Mouse (Mus musculus) heart, adult 11 months (tissue): ENCODE measurements around the gene Arhgef26.

Experiments used
- DNase-seq: peaks from one replicate; pipeline ENCODE4 v3.0.0; 2022

Gene Arhgef26

DNA sequence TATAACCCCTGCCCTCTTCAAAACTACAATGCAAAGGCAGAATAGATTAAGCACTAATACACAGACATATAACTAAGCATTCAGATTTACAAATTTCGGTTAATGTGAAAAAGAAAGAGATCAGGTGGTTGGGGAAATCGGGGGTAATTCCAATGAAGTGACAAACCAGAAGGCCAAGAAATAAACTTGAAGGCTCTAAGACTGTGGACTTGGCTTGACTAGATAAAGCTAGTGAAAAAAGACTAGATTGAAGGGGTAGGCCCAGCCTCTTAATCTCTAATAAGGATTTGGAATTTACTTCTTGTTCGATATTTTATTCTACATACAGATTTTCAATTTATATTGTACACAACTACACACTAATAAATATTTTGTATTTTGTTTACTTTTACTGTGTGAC lies at the start of gene Arhgef26:
Gene Arhgef26, plus strand, starts transcription at position 301 of the 400 bp plus-strand sequence.
- no peak for DNase-seq

DNA sequence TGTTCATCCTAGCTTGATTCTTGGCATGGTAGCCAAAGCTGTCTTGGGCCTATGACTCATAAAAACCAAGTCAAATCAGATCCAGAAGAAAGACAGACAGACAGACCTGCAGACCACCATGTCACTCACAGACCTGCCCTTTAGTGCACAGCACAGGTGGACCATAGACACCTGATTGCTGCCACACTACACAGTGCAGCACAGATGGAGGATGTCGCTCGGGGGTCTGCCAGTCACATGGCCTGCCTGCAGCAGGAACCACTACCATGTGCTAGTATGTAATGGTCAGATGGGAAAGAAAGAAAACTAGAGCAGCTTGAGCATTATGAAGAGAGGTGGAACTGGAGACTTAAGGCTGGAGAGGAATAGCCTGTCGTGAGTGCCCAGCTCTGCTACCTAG lies 27.7 kb upstream of the Arhgef26 start:
- DNase-seq: no peak

DNA sequence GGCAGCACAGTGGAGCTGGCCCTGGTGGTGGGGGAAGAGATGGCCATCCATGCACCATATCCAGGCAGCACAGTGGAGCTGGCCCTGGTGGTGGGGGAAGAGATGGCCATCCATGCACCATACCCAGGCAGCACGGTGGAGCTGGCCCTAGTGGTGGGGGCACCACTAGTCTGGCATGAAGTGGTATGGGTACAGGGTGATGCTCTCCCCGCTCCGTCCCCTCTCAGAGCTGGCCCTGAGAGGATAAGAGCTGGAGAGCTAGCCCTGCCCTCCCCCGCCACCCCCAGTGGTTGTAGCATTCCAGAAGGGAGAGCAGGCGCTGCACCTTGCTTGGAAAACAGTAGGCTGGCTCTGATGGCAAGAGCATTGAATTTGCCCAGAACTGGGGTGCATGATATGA lies 26.9 kb upstream of the Arhgef26 start:
- peak; percentile 84 for DNase-seq

DNA sequence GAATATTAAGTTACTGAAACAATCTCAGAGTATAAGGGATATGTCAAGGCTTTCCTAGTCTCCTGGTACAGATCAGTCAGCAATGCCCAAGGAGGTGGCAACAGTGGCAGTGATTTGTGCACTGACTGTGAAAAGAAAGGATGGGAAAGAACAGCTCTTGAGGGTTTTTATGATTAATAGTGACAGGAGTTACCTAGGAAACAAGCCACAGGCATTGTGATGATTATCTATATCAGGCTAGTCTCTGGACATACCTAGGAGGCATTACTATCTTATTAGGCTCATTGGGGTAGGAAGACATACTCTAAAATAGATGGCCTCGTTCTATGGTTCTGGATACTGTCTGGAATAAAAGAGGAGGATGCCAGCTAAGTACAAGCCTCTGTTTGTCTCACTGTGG lies 13.4 kb upstream of the Arhgef26 start:
- DNase-seq: no peak

DNA sequence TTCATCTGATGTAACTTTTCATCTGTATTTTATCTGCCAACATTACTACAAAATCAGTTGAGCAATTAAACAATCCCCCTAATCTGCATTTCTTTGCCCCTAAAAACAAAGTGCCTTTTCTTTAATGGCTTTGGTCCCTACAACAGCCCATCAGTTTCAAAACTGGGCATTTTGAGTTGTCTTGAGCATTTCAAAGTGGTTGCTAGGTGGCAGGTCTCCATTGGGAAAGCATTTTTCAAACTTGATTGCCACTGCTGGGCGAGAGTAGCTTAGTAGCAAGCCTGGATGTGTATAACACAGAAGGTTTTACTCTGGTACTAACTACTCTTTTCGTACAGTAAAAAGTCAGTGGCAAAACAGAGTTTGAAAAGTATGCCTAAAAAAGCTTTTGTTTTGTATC lies 10.2 kb upstream of the Arhgef26 start:
- DNase-seq: no peak

DNA sequence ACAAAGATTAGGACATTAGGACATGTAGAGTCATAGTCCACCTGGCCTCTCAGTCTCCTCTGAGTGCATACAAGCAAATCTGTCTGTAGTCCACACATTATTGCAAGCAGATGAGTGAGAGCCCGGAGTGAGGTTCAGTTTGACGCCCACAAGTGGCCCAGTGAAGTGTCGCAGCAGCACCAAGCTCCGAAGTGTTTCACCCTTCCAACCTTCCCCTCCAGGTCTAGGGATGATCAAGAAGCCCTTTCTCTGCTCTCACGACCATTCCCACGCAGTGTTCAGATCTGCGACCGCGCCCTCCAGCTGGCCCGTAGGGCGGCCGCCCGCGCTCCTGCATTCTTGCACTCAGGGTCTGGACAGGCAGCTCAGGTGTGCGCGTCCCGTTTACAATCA lies 313 bp downstream of the Arhgef26 start:
- peak; percentile 78 for DNase-seq

DNA sequence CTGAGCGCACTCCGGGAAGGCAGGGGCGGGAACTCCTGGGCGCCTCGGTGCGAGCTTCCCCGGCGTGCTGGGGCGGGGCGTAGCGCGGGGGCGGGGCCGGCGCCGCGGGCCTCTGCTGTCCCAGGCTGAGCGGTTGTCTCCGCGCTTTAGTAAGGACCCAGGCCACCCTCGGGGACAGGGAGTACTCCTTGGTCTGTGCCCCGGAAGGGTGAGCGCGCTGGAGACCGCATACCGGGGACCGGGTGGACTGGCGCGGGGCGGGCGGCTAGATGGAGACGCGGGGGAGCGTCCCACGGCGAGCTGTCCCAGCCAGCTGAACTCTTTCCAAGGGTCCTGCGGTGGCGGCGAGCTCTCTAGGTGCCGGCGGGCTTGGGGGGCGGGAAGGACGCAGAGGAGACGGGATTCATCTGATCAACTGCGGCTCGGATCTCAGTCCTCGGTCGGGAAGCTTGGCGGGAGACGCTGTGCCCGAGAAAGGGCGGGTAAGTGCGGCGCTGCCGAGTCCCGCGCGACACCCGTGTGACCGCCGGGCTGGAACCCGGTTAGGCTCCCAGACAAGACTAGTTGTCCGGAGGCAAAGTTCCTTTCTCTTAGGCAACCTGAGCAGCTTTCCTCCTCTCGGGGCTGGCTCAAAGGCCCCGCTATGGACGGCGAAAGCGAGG lies 841 bp downstream of the Arhgef26 start:
- peak; percentile 96 for DNase-seq

DNA sequence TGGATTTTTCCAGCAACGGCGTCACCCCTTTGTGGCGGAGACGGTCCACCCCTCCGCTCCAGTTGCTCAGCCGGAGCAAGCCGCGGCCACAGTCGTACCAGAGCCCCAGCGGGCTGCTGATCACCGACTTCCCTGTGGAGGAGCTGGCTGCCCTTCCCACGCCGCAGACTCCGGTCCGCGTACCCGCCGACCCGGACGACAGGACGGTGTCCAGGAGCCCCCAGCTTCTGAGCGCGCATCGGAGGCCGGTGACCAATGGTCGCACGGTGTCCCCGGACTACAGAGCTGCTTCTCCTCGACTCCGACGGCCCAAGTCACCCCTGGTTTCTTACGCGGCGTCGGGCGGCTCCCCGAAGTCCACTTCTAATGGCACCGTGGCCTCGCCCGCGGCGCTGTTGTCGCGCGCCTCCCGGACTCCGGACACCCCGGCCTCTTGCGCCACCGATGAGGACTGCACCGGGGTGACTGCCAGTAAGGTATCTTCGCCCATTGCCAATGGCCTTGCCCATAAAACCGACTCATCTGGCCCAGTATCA lies 1.4 kb downstream of the Arhgef26 start:
- DNase-seq: peak; percentile 94

DNA sequence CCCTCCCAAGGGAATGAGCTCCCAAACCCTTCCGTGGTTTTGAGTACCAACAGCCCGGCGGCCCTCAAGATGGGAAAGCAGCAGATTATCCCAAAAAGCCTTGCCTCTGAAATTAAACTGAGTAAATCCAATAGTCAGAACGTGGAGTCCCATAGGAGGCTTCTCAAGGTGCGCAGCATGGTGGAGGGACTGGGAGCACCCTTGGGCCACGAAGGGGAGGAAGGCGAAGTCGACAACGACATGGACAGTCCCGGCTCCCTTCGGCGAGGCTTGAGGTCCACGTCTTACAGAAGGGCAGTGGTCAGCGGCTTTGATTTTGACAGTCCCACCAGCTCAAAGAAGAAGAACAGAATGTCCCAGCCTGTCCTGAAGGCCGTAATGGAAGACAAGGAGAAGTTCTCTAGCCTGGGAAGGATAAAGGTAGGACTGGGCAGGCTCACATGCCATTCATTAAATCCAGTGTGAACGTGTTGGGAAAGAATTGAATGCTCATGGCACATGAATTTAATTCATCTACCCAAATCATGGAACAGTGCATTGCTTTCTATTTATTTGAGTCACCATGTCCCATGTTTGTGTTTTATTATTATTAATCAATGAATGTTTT lies 2.1 kb downstream of the Arhgef26 start:
- DNase-seq: peak; percentile 88

DNA sequence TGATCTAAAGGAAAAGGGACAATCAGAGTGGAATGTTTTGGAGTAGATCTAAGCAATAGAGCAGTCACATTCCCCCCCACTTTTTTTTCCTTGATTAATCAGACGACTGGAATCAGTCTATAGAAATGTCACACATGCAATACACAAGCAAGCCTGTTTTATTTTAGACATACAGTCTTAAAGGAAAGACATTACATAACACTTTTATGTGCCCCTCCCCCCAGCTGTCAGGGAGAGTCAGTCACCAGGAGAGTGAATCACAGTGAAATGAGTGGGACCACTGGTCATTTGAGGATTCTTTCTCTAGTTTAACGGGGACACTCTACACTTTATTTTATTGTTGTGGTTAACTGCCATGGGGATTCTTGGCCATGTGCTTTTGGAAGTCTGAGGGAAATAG lies 2.7 kb downstream of the Arhgef26 start:
- no peak for DNase-seq

DNA sequence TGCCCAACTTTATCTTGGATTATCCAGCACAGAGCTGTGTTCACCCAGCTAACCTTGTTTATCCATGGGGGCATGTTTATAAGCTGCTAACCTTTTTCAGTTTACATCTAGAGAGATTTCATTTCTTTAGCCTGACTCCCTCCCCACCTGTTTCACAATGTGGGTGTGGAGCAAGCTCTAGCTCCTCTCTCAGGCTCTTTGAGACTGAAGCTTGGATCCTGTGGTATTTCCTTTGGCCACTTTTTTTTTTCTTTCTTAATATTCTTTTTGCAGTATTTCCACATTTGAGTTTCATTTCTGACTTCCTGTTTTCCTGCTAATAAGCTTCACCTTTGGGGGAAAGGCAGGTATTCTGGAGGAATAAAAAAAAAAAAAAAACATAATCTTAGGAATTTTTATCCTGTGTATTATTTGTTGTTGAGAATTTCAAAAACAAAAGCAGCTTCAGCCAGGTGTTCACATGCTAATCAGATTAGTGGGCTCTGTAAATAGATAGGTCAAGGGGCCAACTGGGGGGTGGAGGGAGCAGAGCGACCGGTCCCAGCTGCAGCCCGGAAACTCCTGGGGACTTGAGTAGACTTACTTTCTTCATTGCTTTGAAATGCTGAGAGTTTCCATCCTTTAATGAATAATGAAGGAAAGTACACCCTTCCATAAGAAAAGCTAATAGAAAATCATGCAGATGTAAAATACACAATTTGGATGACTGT lies 3.5 kb downstream of the Arhgef26 start:
- DNase-seq: no peak

DNA sequence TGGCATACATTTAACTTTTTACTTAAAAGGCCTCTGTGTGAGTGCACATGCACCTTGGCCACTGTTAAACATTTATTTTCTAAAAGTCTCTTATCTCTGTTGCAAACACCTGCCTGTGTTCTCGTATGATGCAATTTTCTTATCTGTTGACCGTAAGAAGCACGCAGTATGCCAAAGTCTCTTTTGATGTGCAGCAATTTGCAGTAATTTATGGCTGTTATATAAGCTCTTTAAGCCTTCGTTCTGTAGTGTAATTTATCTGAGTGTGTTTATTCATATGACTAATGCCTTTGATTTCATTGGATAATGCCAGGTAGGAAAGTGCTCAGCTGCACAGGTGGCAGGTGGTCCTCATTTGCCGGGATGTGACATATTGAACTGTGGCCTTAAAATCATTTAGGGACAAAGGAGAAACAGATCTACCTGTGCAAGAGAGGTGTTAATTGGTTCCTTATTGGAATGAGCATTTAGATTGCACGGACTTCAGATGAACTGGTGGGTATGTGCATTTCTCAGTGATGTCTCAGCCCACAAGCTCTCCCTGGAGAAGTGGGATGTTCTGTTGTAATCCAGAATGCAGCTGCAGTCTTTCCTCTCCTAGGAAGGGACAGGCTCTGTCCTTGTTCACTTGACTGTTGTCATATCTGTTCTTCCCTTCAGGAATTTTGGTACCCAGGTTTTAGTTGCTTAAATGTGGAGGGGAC lies 10.5 kb downstream of the Arhgef26 start:
- peak; percentile 74 for DNase-seq

DNA sequence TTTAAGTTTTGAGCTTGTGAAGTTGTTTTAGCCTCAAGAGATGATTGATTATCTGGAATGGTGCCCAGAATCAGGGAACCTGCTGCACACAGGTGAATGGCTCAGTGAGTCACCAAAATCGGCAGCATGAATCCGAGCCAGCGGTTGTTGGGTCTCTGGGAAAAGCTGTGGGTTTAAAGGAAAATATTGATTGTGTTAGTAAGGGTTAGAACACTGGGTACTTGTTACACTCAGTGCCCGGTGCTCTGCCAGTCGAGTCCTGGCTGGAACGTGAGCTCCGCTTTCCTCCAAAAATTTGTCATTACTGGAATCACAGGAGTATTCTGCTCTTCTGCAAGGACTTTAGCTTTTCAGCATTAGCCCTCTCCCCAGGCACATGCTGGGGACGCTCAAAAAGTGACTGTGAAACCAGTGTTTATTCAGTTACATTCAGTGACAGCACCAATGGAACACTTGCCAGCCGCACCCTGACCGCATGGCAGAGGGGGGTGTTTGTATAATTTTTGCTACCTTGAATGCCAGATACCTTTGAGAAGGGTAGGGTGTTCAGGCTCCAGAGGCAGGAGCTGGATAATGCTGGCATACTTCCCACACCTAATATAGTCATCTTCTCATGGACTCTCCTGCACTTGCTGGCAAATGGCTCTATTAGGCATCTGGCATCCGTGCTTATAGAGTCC lies 11.2 kb downstream of the Arhgef26 start:
- DNase-seq: peak; percentile 74

DNA sequence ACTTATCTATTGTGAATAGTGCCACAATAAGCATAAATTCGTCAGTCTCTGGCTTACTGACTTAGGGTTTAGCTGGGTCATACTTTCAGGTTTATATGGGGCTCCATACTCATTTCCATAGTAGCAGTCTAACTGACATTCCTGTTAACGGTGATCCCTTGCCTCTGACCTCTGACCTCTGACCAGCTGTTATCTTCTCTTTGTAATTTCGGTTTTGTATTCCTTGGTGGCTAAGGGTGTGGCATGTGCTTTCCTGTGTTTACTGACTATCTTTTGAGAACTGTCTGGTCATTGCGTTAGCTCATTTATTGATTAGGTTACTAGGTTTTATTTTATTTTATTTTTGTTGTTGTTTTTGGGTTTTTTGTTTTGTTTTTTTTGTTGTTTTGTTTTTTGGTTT lies 13.9 kb downstream of the Arhgef26 start:
- DNase-seq: no peak

DNA sequence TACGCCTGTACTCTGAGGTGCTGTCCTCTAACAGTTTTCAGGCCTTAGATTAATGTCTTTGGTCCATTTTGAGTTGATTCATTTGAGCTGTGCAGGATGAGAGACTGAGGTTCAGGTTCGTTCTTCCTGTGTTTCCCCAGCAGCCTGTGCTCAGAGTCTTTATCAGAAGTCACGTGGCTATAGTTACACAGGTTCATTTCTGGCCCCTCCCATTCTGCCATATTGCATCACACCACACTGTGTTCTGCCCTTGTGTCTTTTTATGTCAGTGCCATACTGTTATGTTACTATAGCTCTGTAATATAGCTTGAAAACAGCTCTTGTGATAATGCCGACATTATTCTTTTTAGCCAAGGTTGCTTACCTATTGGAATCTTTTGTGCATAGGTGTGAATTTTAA lies 14.7 kb downstream of the Arhgef26 start:
- DNase-seq: no peak

DNA sequence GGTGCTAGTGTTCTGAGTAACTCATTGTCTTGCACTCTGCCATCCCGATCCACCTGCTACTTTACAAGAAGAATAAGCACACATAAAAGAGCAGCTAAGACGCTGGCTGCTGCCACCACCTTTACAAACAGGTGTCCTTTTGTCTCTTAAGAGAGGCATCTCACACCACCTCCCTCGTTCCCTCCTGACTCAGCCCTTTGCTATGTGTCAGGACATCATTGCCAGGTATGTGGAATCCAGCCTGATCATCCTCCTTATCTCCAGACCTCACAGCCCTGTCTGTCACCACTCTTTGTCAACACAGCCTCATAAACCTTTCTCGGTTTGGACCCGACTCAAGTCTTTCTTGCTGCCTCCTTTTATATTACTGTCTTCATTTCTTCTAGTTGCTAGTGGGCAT lies 29.7 kb downstream of the Arhgef26 start:
- DNase-seq: peak; percentile 55

DNA sequence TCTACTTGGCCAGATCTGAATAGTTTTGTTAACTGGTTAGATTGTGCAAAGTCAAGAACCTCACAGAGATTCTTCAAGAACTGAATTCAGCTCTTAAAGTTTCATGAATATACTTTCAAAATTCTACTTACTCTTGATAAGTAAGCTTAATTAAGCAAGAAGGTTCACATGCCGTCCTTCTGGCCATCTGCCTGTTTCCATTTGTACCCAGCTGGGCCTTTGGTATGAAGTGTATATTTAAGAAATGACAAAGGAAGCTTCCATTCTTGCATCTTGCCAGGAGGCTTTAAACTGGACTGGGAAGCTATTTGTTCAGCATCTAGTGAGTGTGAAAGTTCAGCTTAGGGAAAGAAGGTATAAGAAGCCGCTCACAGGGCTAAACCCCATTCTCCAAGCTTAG lies 34.7 kb downstream of the Arhgef26 start:
- DNase-seq: no peak

DNA sequence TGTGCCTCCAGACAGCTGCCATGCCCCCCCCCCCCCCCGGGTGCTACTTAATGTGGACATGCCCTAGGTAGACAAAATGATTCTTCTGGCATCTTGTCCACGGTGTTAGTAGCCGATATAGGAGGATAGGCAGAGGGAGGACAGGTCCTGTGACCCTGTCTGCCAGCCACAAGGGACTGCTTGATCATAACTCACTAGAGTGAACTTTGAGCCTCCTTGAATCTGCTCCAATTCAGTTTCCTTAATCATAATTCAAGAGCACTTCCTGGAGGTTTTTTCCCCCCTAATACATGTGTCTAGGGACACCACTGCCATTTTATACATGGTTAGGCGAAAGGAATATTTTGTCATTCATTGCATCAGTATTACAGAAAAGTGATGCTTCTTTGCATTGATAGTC lies 36.2 kb downstream of the Arhgef26 start:
- DNase-seq: peak; percentile 91

DNA sequence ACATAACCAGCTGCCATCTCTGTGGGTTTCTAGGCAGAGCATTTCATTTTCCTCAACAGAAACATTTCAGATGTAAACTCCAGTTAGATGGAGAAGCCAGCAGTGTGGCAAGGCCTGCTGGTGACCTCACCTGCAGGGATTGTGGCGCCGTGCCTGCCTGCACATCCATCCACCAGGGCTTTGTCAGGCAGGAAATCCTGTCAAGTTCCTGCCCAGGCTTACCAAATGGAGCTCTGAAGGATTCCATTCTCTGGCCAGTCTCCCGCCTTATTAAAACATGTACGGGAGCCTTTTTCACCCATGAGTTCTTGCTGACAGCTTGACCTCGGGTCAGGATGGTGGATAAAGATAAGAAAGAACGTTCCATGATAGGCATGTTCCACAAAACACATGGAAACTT lies 36.7 kb downstream of the Arhgef26 start:
- peak; percentile 96 for DNase-seq

DNA sequence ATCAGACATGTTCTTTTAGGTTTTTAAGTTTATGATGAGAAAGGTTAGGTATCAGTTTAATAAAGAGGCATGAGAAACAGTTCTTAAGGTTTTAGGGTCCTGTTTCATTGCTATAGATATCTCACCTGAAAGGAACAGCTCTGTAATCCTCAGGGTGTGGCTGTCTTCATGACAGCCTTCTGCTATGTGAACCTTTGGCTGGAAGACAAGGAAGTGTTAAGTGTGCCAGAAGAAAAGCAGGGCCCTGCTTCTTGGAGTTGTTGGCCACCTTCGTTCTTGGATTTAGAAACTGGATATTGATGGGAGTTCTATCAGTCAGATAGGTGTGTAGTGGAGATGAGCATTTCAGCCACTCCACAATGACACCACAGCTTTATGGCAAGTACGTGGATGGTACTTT lies 38.6 kb downstream of the Arhgef26 start:
- DNase-seq: no peak

DNA sequence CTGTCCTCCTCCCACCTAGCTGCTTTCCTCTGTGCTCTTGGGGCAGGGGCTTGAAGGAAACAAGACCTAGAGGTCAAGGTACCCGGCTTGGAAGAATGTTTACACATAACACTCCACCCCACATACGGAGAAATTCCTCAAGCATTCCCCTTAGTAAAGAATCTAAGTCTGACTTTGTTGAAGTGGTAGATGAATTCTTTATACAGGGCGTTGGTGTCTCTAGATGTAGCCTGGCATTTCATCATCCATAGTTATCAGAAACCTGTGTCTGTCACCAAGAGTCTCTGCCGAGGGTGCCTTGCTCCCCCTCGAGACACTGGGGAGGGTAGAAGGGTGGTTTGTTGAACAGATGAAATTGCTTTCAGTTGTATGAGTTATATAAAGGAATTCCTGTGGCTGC lies 41.8 kb downstream of the Arhgef26 start:
- DNase-seq: no peak

DNA sequence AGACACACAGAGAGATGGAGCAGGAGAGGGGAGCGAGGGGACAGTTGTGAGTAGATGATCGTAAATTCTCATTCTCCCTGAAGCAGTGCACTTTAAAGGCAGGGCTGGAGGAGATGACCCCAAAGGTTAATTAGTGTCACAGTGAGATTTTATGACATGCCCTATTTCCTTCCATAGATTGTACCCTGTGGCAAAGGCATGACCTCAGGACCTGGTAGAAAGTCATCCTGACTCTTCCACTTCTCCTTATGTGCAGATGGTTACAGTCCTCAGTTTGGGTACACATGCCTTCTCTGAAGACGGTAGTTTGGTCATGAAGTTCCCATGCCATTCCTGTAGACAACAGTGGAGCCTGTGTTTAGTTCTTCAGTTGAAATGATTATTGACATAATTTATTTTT lies 42.3 kb downstream of the Arhgef26 start:
- DNase-seq: no peak

DNA sequence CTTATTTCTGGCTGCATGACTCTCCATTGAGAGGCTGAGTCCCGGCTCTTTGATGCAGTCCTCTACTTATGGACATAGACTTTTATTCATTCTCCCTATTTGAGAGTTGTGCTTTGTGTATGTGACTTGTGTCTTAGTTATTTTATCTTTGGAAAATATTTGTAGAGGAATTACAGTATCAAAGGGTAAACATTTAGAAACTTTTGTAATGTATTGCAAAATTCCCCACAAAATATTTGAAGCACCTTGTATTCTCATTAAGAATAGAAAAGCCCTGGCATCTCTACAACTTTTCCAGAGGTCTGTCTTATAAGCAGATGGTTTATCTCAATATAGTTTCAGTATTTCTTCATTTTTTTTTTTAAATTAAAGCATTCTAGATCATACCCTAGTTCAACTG lies 44.7 kb downstream of the Arhgef26 start:
- DNase-seq: no peak
